Mouse (Mus musculus): ENCODE measurements around the gene Epb41. TPM values are rescaled to one million over a fixed set of nuclear protein-coding genes. Genes with fewer than 3 reads are reported as not detected.
A peak's percentile ranks its signal among the peaks of the same experiment; 100 is the strongest.

The Epb41 gene
- polyA plus RNA-seq, 1 experiment, result 15.7 TPM

DNA sequence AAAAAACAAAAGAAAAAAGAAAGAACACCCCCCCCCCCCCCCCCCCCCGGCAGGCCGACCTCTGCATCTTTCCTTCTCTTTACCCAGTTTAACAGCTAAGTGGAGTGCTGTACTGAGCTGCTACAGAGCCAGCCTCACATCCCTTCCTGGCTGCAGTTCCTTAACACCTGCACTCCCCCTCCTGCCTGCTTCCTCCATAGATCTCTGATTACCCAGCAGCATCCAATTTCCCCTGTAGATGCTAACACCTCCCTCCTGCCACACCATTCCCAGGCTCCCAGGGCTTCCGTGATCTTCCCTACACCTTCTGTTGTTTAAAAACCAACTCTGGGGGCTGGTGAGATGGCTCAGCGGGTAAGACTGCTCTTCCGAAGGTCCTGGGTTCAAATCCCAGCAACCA is 163.6 kb downstream of the Epb41 start:
- peaks cover 21% of the 10 kb centered on the region for H3K27me3 ChIP-seq (ENCODE audit: control insufficient read depth, insufficient read depth, low read length)
- no peak overlapping the region for H3K4me3 ChIP-seq (ENCODE audit: low read depth, low read length)
- 51% methylated on average over 5 of the region's 5 CpGs for WGBS
- H3K36me3 ChIP-seq (ENCODE audit: control insufficient read depth, insufficient read depth, low read length), result no peaks in the 10 kb centered on the region
- peaks cover 10% of the 10 kb centered on the region for H3K4me1 ChIP-seq (ENCODE audit: control insufficient read depth, insufficient read depth, insufficient read length, low read length)
- no peak overlapping the region for H3K27ac ChIP-seq (ENCODE audit: insufficient read depth, low read depth, low read length)
- no peak for TF ChIP-seq CTCF (IDR thresholded peaks at IDR 0.05; ENCODE audit: extremely low read depth, insufficient read length, insufficient replicate concordance, low read depth, low read length)
- TF ChIP-seq POLR2A (IDR thresholded peaks at IDR 0.05; ENCODE audit: low read depth, low read length), result no peak

DNA sequence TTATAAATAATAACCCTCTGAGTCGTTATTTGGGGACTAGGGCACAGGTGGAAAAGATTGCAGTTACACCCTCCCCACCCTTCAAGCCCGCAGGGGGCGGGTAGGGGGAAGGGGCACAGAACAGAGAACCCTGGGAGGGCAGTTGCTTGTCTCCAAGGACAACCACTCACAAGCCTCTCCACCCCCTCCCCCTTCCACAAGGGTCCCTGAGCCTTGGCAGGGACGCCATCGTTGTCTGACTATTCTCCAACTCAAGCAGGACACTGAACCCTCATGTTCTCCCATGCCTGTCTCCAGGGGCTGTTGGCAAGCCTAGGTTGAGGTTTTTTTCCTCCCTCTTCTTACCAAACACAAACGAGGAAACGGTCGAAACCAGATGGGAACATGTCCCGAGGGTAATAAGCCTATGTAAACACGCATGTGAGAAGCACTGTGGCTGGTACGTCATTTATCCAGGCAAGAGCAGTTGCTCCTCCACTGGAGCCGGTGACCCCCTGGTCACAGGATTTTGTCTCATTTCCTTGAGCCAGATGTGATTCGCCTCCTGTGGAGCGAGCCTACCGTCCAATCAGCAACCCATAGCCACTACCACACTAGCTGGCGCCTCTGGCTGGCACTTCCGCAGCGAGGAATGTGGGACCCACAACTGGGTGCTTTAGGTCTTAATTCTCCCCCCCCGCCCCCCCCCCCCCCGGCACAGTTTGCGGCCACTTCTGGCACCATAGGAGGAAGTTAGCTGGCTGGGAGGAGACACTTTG is 164.7 kb downstream of the Epb41 start:
- Histone ChIP-seq H3K27me3 (ENCODE audit: control insufficient read depth, insufficient read depth, low read length) (peaks cover 12% of the 10 kb centered on the region), H3K4me1 (ENCODE audit: control insufficient read depth, insufficient read depth, insufficient read length, low read length) (peaks cover 6% of the 10 kb centered on the region), H3K4me3 (ENCODE audit: low read depth, low read length) (peak overlapping the region; percentile 29), H3K27ac (ENCODE audit: insufficient read depth, low read depth, low read length) (peak overlapping the region; percentile 46; the same call in 1 of the 2 replicates), H3K36me3 (ENCODE audit: control insufficient read depth, insufficient read depth, low read length) (no peaks in the 10 kb centered on the region)
- 4% methylated on average over 20 of the region's 21 CpGs for WGBS
- TF ChIP-seq POLR2A (IDR thresholded peaks at IDR 0.05; ENCODE audit: low read depth, low read length), result no peak
- TF ChIP-seq CTCF (IDR thresholded peaks at IDR 0.05; ENCODE audit: extremely low read depth, insufficient read length, insufficient replicate concordance, low read depth, low read length), result no peak

DNA sequence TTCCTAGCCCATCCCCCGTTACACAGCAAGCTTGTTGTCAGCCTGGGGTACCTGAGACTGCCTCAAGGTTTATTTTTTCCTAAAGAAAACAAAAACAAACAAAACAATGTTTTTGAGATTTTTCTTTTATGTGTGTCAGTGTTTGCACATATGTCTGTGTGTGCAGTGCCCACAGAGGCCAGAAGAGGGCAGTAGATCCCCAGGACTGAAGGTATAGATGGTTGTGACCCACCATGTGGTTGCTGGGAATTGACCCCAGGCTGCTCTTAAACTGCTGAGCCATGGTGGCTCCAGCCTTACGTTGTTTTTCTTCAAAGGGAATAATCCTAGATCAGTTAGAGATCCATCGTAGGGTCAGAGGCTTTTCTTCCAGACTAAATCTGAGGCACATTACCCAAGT is 167.2 kb downstream of the Epb41 start:
- no peaks in the 10 kb centered on the region for H3K27me3 ChIP-seq (ENCODE audit: control insufficient read depth, insufficient read depth, low read length)
- 96% methylated on average over 3 of the region's 3 CpGs for WGBS
- TF ChIP-seq POLR2A (IDR thresholded peaks at IDR 0.05; ENCODE audit: low read depth, low read length), result no peak
- peak; percentile 49; the same call in 1 of the 2 replicates for TF ChIP-seq CTCF (IDR thresholded peaks at IDR 0.05; ENCODE audit: extremely low read depth, insufficient read length, insufficient replicate concordance, low read depth, low read length)
- H3K4me1 ChIP-seq (ENCODE audit: control insufficient read depth, insufficient read depth, insufficient read length, low read length), result peaks cover 2% of the 10 kb centered on the region; the same call in 1 of the 2 replicates
- H3K27ac ChIP-seq (ENCODE audit: insufficient read depth, low read depth, low read length), result no peak overlapping the region
- 0 out of 2 replicates have a peak, but pooled peaks cover 1% of the 10 kb centered on the region for H3K36me3 ChIP-seq (ENCODE audit: control insufficient read depth, insufficient read depth, low read length)
- no peak overlapping the region for H3K4me3 ChIP-seq (ENCODE audit: low read depth, low read length)

DNA sequence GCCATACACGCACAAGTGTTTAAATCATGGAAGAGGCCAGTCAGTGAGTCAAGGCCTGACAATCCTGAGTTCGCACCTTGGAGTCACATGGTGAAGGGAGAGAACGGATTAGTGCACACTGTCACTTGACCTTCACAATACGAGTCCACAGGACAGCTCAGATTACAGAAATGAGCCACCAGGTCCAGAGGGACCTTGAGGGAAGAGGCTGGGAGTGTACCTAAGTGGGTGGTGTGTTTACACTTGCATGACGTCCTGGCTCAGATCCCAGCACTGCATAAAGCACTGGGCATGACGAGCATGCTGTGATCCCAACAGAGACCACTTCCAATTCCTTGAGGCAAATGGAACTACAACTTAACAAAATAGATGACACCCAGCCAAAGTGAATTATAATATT is 168.7 kb downstream of the Epb41 start:
- Histone ChIP-seq H3K27me3 (ENCODE audit: control insufficient read depth, insufficient read depth, low read length) (no peaks in the 10 kb centered on the region), H3K4me1 (ENCODE audit: control insufficient read depth, insufficient read depth, insufficient read length, low read length) (peaks cover 2% of the 10 kb centered on the region; the same call in 1 of the 2 replicates), H3K27ac (ENCODE audit: insufficient read depth, low read depth, low read length) (no peak overlapping the region), H3K36me3 (ENCODE audit: control insufficient read depth, insufficient read depth, low read length) (peaks cover 9% of the 10 kb centered on the region), H3K4me3 (ENCODE audit: low read depth, low read length) (no peak overlapping the region)
- WGBS, result 23% methylated on average over 6 of the region's 6 CpGs
- TF ChIP-seq CTCF (IDR thresholded peaks at IDR 0.05; ENCODE audit: extremely low read depth, insufficient read length, insufficient replicate concordance, low read depth, low read length), result no peak
- no peak for TF ChIP-seq POLR2A (IDR thresholded peaks at IDR 0.05; ENCODE audit: low read depth, low read length)

DNA sequence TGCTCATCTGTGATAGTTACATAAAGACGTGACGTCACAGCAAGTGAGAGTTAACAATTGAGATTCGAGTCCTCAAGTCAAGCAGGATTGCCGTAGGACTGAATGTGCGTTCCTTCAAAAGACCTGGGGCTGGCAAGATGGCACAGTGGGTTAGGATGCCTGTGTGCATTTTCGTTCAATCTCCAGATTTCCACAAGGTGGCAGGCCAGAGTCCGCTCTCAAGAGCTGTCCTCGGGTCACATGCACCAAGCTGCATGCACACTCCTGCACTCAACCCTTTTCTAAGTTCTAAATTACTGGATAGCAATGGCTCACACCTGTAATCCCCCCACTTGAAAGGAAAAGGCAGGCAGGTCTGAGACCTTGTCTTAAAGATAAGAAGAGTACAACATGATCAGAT is 170.6 kb downstream of the Epb41 start:
- no peak overlapping the region for H3K27ac ChIP-seq (ENCODE audit: insufficient read depth, low read depth, low read length)
- 55% methylated on average over 8 of the region's 8 CpGs for WGBS
- peaks cover 28% of the 10 kb centered on the region for H3K36me3 ChIP-seq (ENCODE audit: control insufficient read depth, insufficient read depth, low read length)
- no peak overlapping the region for H3K4me3 ChIP-seq (ENCODE audit: low read depth, low read length)
- no peak for TF ChIP-seq POLR2A (IDR thresholded peaks at IDR 0.05; ENCODE audit: low read depth, low read length)
- peak; percentile 49; the same call in 1 of the 2 replicates for TF ChIP-seq CTCF (IDR thresholded peaks at IDR 0.05; ENCODE audit: extremely low read depth, insufficient read length, insufficient replicate concordance, low read depth, low read length)
- no peaks in the 10 kb centered on the region for H3K4me1 ChIP-seq (ENCODE audit: control insufficient read depth, insufficient read depth, insufficient read length, low read length)
- H3K27me3 ChIP-seq (ENCODE audit: control insufficient read depth, insufficient read depth, low read length), result no peaks in the 10 kb centered on the region

DNA sequence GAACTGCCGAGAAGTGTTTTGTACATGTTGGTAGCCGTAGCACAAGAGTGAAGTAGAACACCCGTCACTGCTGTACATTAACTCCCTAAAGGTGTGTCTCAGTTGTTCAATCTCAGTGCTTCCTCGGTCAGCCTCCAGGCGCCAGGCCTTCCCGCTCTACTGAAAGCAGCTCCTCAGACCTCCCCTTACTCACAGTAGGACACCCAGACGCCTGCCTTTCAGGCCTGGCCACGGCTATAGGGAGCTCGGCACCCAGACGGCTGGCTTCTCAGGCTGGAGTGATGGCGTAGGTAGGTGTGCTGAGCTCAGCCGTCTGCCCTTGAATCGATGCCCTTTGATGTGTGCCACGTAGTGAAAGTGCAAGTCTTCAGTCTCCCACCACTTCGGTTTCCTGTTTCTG is 174.0 kb downstream of the Epb41 start:
- no peak overlapping the region for H3K27ac ChIP-seq (ENCODE audit: insufficient read depth, low read depth, low read length)
- no peak overlapping the region for H3K4me3 ChIP-seq (ENCODE audit: low read depth, low read length)
- no peak for TF ChIP-seq CTCF (IDR thresholded peaks at IDR 0.05; ENCODE audit: extremely low read depth, insufficient read length, insufficient replicate concordance, low read depth, low read length)
- no peak for TF ChIP-seq POLR2A (IDR thresholded peaks at IDR 0.05; ENCODE audit: low read depth, low read length)
- WGBS, result 89% methylated on average over 15 of the region's 15 CpGs
- no peaks in the 10 kb centered on the region for H3K27me3 ChIP-seq (ENCODE audit: control insufficient read depth, insufficient read depth, low read length)
- H3K4me1 ChIP-seq (ENCODE audit: control insufficient read depth, insufficient read depth, insufficient read length, low read length), result peaks cover 4% of the 10 kb centered on the region
- H3K36me3 ChIP-seq (ENCODE audit: control insufficient read depth, insufficient read depth, low read length), result peaks cover 48% of the 10 kb centered on the region

DNA sequence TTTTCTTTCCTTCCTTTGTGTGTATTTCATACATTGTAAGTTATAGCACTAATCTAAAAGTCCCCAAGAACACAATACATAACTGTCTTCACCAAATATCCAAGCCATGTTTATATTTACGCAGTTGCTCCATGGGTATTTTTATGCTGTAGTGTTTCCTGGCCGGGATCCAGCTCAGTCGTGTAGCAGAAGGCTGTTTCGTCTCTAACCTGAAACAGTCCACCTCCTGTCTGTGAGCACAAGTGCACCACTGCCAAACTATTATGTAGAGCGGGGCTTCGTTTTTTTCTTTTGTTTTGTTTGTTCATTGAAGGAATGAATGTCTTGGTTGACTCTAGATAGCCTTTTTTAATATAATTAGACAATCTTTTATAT is 176.0 kb downstream of the Epb41 start:
- 74% methylated on average over 6 of the region's 6 CpGs for WGBS
- H3K4me3 ChIP-seq (ENCODE audit: low read depth, low read length), result no peak overlapping the region

More for the DNA sequence above, 176.0 kb downstream of the Epb41 start:
- H3K27ac ChIP-seq (ENCODE audit: insufficient read depth, low read depth, low read length), result no peak overlapping the region
- peaks cover 4% of the 10 kb centered on the region for H3K4me1 ChIP-seq (ENCODE audit: control insufficient read depth, insufficient read depth, insufficient read length, low read length)
- TF ChIP-seq POLR2A (IDR thresholded peaks at IDR 0.05; ENCODE audit: low read depth, low read length), result no peak
- TF ChIP-seq CTCF (IDR thresholded peaks at IDR 0.05; ENCODE audit: extremely low read depth, insufficient read length, insufficient replicate concordance, low read depth, low read length), result no peak
- no peaks in the 10 kb centered on the region for H3K27me3 ChIP-seq (ENCODE audit: control insufficient read depth, insufficient read depth, low read length)
- H3K36me3 ChIP-seq (ENCODE audit: control insufficient read depth, insufficient read depth, low read length), result peaks cover 59% of the 10 kb centered on the region
